Mouse (Mus musculus): ENCODE results near the gene 4930512M02Rik.
"Not testable (repeated sequence)": the region's sequence is repeated elsewhere in the genome, so short reads cannot be mapped to it uniquely, and the experiment has no call there.

Gene 4930512M02Rik

GRCm38 (mm10) chr11:11627735-11628134 lies at the start of gene 4930512M02Rik:
TSS of gene 4930512M02Rik (minus strand) at chr11:11627835.
- DNase-seq: not testable (repeated sequence)

DNA sequence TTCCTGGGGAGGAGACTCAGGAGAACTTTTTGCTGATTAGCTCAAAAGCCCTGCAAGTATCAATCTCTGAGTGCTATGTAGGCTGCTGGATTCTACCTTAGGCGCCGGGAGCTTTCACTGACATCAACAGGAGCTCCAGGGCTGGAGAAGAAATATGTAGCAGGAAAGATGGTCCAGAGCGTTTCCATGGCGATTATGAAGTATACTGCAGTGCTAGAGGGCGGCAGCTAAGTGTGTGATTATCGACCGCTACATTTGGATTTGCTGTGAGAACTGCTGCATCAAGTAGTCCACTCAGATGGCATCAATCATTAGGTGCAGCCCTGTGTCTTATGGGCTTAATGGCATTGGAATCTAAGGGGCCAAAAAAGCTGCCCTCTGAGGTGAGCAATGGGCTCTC lies 49.5 kb upstream of the 4930512M02Rik start:
- no peak for DNase-seq

DNA sequence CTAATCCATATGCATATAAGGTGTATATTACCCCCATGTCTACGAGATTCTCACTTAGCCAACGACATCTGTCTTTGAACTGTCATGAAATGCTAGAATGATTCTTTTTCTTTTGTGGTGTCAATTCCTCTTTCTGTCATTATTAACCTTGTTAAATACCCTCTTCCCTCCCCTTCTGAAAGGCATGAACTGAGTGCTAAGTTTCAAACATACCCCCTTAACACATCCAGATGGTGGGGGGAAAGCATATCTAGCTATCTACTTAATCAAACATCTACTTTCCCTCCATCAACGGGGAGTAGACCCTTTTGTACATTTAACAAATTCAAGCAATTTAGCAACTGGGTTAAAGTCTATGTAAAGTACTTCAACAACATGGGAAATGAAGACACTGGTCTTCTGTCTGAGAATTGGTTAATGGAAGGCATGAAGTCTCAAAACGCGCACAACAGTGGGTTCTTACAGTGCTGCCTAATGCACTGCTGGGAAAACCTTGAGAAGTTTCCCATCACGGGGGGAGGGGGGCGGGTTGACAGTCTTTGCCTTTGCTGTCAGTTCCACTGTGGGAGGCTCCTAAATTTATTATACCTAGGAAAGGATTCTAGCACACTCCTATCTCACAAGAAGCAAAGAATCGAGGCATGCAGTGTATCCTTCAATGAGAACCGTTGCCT lies 48.6 kb upstream of the 4930512M02Rik start:
- no peak for DNase-seq

DNA sequence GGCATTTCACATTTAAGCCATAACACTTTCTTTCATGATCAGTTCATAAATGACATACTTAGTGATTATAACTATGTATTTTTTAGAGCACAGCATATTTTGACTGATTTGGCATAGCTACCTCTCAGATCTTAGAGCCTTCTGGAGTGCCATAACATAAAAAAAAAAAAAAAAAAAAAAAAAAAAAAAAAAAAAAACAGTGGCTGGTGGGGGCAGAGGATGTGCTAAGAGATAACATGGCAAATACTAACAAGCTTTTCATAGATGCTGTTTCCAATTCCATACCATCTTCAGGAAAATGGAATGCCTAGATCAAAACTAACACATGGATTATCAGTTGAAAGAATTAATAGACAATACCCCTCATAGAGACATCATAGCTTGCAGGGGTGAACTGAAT lies 47.4 kb upstream of the 4930512M02Rik start:
- no peak for DNase-seq

DNA sequence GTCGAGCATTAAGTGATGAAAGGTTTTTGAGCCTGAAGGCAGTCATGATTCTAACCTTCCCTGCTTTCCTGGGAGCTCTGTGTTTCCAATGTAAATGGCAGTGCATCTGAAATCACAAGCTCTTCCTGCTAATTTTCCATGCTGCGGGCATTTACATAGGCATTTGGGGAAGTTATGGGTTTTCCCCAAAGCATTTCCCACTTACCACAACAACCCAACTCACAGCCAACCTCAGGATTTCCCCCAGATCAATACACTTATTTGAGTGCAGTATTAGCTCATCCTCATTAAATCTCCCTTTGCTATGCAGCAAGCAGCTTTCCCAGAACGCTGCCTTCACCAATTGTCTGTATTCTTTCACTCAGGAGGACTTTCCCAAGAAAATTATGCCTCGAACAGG lies 45.3 kb upstream of the 4930512M02Rik start:
- no peak for DNase-seq

- no peak for DNase-seq
These were observed 40.3 kb upstream of the 4930512M02Rik start for GRCm38 (mm10) chr11:11667922-11668290.

DNA sequence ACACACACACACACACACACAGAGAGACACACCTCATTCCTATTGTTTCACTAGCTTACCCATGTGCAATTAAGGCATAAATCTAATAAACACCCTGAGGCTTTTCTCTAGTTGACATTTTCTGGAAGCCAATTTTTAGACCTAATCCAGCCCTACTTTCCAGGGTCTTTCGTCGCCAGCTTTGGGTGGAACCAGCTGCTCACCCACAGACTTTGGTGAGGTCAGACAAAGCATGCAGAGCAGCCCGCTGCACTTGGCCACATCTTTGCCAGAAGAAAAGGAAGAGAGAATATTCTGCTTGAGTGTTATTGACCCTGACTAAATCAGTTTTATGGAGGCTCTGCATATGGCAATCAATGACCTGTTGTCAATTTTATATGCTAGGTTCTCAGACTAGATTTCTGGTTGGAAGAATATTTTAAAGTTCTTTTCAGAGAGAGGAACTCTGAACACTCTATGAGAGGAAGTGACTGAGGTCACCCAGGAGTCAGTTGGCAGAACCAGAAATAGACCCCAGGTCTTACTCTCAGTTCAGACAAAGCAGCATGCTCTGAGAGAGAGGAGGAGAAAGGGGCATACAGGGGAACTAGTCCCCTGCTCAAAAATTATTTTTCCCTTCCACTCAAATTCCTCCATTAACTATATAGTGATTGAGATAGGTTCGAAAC lies 39.8 kb upstream of the 4930512M02Rik start:
- DNase-seq: no peak

- no peak for DNase-seq
These were observed 33.0 kb upstream of the 4930512M02Rik start for GRCm38 (mm10) chr11:11660651-11661050.

DNA sequence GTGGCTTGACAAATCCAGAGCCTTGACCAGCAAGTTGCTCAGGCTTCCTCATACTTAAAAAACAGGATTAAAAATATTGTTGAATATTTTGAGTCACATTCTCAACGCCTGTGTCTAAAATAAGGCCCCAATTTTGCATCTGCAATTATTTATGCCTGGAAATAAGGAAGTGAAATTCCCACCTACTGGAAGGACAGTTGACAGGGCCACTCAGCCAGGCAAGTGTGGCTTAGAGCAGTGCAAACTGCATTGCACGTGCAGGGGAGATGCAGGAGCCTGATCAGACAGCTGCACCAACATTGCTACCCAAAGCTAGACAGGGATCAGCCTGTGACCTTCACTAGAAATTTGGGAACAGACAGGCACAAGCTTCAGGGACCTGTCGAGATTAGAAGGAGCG lies 31.2 kb upstream of the 4930512M02Rik start:
- no peak for DNase-seq

GRCm38 (mm10) chr11:11657634-11658033 lies 30.0 kb upstream of the 4930512M02Rik start:
- DNase-seq: no peak

GRCm38 (mm10) chr11:11656995-11657530 lies 29.4 kb upstream of the 4930512M02Rik start:
- DNase-seq: no peak

DNA sequence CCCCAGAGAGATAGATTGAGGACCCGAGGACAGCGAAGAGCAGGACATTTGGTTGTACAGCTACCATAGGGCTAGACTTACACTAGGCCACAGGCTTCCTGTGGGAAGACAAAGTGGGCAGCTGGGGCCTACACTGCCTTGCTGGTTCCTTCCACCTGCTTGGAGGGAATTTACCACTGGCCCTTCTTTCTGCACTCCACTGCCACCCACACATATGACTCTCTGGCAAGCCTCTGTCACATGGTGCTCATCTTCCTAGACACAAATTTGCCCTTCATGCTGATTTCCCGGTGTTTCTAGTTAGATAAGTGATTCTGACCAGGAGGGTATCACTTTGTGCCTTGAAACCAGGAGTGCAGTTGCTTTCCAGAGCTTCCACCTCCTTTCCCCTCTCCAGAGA lies 28.8 kb upstream of the 4930512M02Rik start:
- no peak for DNase-seq

DNA sequence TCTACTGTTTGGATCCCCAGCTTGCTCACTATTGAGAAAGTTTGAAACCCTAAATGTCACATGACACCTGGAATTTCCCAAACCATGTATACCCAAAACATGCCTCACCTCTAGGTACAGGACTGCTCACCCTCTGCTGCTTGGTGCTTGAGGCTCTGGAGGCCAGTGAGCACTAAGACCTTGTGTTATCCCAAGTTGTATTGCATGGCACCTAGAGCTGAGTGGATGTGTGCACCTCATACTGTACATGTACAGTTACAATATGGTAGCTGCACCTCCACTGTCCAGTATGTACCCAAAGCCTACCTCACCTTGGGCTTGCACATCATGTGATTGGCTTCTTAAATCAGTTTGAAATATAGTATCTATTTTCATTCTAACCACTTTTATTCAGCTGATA lies 16.7 kb upstream of the 4930512M02Rik start:
- no peak for DNase-seq

- no peak for DNase-seq
These were observed 3.4 kb downstream of the 4930512M02Rik start for GRCm38 (mm10) chr11:11624073-11624705.

GRCm38 (mm10) chr11:11609243-11609642 lies 18.4 kb downstream of the 4930512M02Rik start:
- DNase-seq: no peak

DNA sequence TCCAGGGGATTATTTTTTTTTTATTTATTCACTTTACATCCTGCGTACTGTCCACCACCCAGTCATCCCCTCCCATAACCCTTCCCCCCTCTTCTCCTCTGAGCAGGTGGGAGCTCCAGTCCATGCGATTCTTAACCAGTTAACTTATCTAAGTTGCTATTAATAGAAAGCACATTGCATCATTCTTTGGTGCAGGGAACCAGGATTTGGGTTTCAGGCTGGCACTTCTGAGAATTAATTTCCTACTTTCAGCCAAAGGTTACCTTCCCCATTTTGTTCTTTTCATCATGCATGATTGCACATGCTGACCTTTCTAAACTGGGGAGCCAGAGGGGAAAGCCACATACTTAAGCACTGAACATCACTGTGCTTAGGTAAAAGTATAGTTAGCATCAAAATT lies 40.3 kb downstream of the 4930512M02Rik start:
- DNase-seq: no peak

- DNase-seq: no peak
These were observed 41.2 kb downstream of the 4930512M02Rik start for GRCm38 (mm10) chr11:11586423-11586822.

DNA sequence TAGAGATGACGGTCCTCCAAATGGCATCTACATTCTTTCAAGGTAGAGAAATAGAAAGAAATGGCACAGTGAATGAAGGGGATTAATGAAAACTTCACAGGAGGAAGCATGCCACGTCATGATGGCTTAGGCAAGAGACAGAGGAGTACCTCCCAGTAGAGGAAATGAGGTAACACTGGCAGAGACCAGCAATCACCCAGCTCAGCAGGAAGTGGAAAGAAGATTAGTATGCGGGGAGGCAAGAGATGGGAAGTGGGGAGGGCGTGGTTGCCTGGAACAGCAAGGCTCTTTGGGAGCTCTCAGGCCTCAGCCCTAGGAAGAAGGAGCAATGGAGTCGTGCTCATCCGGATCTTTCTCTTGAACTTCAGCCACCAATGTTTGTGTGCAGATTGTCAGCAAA lies 53.9 kb downstream of the 4930512M02Rik start:
- DNase-seq: no peak

GRCm38 (mm10) chr11:11570747-11571146 lies 56.9 kb downstream of the 4930512M02Rik start:
- DNase-seq: no peak

DNA sequence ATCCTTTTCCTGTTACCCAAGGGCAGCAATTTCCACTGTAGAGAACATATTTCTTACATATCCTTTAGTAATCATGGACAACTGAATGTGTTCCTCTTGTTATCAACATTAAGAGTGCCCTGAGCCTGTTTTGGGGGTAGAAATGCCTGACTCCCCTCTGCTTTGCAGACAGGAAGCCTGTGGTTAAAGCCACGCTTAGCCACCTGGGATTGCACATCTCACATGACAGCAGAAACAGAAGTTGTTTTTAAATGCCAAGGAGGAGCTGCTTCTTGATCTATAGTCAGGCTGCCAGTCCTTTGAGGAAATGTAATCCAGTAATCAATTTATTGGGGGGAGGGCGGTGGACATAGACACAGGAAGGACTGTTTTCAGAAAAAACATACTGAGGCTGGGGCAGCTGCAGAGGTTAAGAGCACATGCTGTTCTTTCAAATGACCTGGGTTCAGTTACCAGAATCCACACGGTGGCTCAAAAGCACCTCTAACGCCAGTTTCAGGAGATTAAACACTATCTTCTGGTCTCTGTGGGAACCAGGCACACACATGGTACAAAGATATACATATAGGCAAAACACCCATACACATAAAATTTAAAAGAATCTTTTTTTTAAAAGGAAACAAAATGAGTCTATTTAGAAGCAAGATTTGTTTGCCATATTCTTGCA lies 58.0 kb downstream of the 4930512M02Rik start:
- DNase-seq: no peak

DNA sequence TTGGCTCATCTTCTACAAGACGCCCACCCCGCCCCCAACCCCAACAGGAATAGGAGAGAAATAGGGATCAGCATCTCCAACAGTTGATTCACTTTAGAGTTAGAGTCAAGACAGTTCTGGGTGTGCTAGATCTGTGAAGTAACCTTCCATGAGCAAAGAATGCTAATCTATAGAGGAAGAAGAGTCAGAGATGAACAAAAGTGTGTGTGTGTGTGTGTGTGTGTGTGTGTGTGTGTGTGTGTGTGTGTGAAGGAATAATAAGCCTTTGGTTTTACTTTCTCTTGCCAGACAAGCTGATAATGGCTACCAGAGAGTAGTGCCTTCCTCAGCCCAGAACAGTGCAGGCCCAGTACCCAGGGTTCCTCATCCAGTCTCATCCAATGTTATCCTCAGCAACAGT lies 59.6 kb downstream of the 4930512M02Rik start:
- DNase-seq: no peak

DNA sequence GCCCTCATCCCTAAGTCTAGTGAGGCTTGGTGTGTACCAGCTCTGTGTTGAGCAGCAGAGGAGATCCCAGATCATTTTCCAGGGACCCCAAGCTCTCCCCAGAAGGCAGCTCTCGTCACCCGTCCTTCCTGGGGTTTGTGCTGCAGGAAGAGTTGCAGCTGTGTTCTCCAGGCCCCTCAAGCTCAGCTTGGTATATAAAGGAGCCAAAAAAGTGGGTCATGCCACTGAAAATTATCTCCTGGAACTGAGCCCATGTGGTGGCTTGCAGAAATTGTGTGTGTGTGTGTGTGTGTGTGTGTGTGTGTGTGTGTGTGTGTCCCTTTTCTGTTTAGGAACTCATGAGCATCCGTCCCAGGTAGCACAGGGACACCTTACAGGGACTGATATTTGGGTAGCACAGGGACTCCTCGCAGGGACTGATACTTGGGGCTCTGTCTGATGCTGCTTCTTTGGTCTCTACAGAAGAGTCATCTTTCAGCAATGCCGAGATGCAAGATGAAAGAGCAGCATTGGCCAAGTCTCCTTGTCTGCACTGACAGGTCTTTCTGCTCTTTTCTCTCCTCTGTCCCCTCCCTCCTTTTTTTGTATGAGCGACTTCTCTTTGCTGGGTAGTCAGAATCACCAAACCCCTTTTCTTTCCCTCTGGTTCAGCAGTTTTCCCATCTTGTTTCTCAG lies 62.4 kb downstream of the 4930512M02Rik start:
- DNase-seq: no peak

Measured in kidney, postnatal 25 days (tissue).